Mouse (Mus musculus) MEL (cell line): ENCODE measurements around the gene D230025D16Rik. TPM values are rescaled to one million over a fixed set of nuclear protein-coding genes. Genes with fewer than 3 reads are reported as not detected.

ENCODE experiments used
- DNase-seq: peaks from one replicate; pipeline ENCODE4 v3.0.0; 2011; ENCODE audit warnings: low read depth, low spot score
- H3K27ac ChIP-seq: 2 replicates; pipeline ENCODE4 v1.5.1; 2012; ENCODE audit warnings: low read depth, mild to moderate bottlenecking, control low read depth, low read length, moderate library complexity; ENCODE audit not compliant: control insufficient read depth
- H3K27me3 ChIP-seq, 2 experiments: fragments of 150-350 bp in 1 of 2; sonication (generic) in 1 of 2; 2 replicates each; pipeline ENCODE4 v1.6.1; 2012; ENCODE audit warnings: low read length in 2 of 2, mild to moderate bottlenecking in 2 of 2, improper control_type of control experiment in 1 of 2, moderate library complexity in 1 of 2; ENCODE audit not compliant: insufficient read depth in 2 of 2, control insufficient read depth in 1 of 2
- H3K36me3 ChIP-seq, 2 experiments: 2 replicates each; pipeline ENCODE4 v1.6.1; 2012 to 2014; ENCODE audit warnings: low read length in 2 of 2, improper control_type of control experiment in 1 of 2, inconsistent platforms in 1 of 2, mild to moderate bottlenecking in 1 of 2; ENCODE audit not compliant: insufficient read depth in 2 of 2, control insufficient read depth in 1 of 2
- H3K4me1 ChIP-seq, 2 experiments: fragments of 150-350 bp in 1 of 2; sonication (generic) in 1 of 2; 2 replicates each; pipeline ENCODE4 v1.6.1; 2012; ENCODE audit warnings: low read length in 2 of 2, improper control_type of control experiment in 1 of 2, mild to moderate bottlenecking in 1 of 2; ENCODE audit not compliant: insufficient read depth in 2 of 2, control insufficient read depth in 1 of 2
- H3K4me3 ChIP-seq, 2 experiments: fragments of 150-350 bp in 1 of 2; sonication (generic) in 1 of 2; 2 replicates each; pipeline ENCODE4 v1.5.1; 2012; ENCODE audit warnings: low read depth in 2 of 2, low read length in 2 of 2, mild to moderate bottlenecking in 2 of 2, moderate library complexity in 2 of 2, control low read depth in 1 of 2, improper control_type of control experiment in 1 of 2; ENCODE audit not compliant: control insufficient read depth in 1 of 2, insufficient read depth in 1 of 2
- H3K79me2 ChIP-seq: 2 replicates; pipeline ENCODE4 v1.6.1; 2012; ENCODE audit warnings: mild to moderate bottlenecking, low read length, moderate library complexity; ENCODE audit not compliant: control insufficient read depth, poor library complexity, insufficient read depth
- H3K9ac ChIP-seq: 2 replicates; pipeline ENCODE4 v1.6.1; 2012; ENCODE audit warnings: low read depth, mild to moderate bottlenecking, control low read depth, low read length, moderate library complexity; ENCODE audit not compliant: control insufficient read depth, poor library complexity, severe bottlenecking
- H3K9me3 ChIP-seq: fragments of 150-350 bp; sonication (generic); replicated peaks from 2 replicates; pipeline ENCODE4 v1.6.1; 2012; ENCODE audit warnings: mild to moderate bottlenecking, low read length, improper control_type of control experiment, moderate library complexity; ENCODE audit not compliant: insufficient read depth
- CHD2 ChIP-seq: IDR thresholded peaks from 2 replicates; pipeline ENCODE4 v1.6.1; 2011; ENCODE audit warnings: low read length, improper control_type of control experiment
- CTCF ChIP-seq, 3 experiments: IDR thresholded peaks in 2 of 3; conservative IDR thresholded peaks in 1 of 3; 2 replicates each; pipeline ENCODE4 v1.5.1; 2011 to 2012; ENCODE audit warnings: low read length in 3 of 3, low read depth in 2 of 3, mild to moderate bottlenecking in 2 of 3, improper control_type of control experiment in 1 of 3, inconsistent platforms in 1 of 3, mixed read lengths in 1 of 3, moderate library complexity in 1 of 3; ENCODE audit not compliant: control insufficient read depth in 1 of 3, insufficient read depth in 1 of 3, poor library complexity in 1 of 3, severe bottlenecking in 1 of 3
- E2F4 ChIP-seq: IDR thresholded peaks from 2 replicates; pipeline ENCODE4 v1.6.1; 2011; ENCODE audit warnings: low read depth, low read length, improper control_type of control experiment, borderline replicate concordance
- EP300 ChIP-seq, 2 experiments: IDR thresholded peaks; 2 replicates each; pipeline ENCODE4 v1.6.1; 2011; ENCODE audit warnings: improper control_type of control experiment in 2 of 2, low read length in 2 of 2, low read depth in 1 of 2, mild to moderate bottlenecking in 1 of 2
- ETS1 ChIP-seq: IDR thresholded peaks from 2 replicates; pipeline ENCODE4 v1.6.1; 2012; ENCODE audit warnings: low read depth, mild to moderate bottlenecking, inconsistent platforms, low read length, improper control_type of control experiment, moderate library complexity
- JUND ChIP-seq: IDR thresholded peaks from 2 replicates; pipeline ENCODE4 v1.6.1; 2011; ENCODE audit warnings: low read depth, mild to moderate bottlenecking, improper control_type of control experiment, low read length
- KAT2A ChIP-seq: conservative IDR thresholded peaks from 2 replicates; pipeline ENCODE4 v1.6.1; 2012; ENCODE audit warnings: low read depth, low read length, improper control_type of control experiment, inconsistent platforms
- MAFK ChIP-seq: IDR thresholded peaks from 2 replicates; pipeline ENCODE4 v1.6.1; 2011; ENCODE audit warnings: low read depth, mild to moderate bottlenecking, low read length, improper control_type of control experiment, borderline replicate concordance
- POLR2A ChIP-seq, 2 experiments: IDR thresholded peaks; 2 replicates each; pipeline ENCODE4 v1.6.1; 2011 to 2012; ENCODE audit warnings: low read length in 2 of 2, mild to moderate bottlenecking in 2 of 2, control low read depth in 1 of 2, improper control_type of control experiment in 1 of 2, low read depth in 1 of 2, moderate library complexity in 1 of 2; ENCODE audit not compliant: control insufficient read depth in 1 of 2, insufficient read depth in 1 of 2, poor library complexity in 1 of 2
- POLR2AphosphoS2 ChIP-seq: IDR thresholded peaks from 2 replicates; pipeline ENCODE4 v1.6.1; 2011; ENCODE audit warnings: low read length, improper control_type of control experiment
- POLR2AphosphoS5 ChIP-seq: IDR thresholded peaks from 2 replicates; pipeline ENCODE4 v1.6.1; 2012; ENCODE audit warnings: low read depth, borderline replicate concordance, mild to moderate bottlenecking, inconsistent platforms, low read length, moderate library complexity, mixed read lengths
- RAD21 ChIP-seq: IDR thresholded peaks from 2 replicates; pipeline ENCODE4 v1.6.1; 2011; ENCODE audit warnings: mild to moderate bottlenecking, low read depth, low read length, improper control_type of control experiment
- SIN3A ChIP-seq: IDR thresholded peaks from 2 replicates; pipeline ENCODE4 v1.6.1; 2012; ENCODE audit warnings: low read length, improper control_type of control experiment, inconsistent platforms
- SMC3 ChIP-seq: IDR thresholded peaks from 2 replicates; pipeline ENCODE4 v1.6.1; 2011; ENCODE audit warnings: low read depth, low read length, improper control_type of control experiment
- TBP ChIP-seq: IDR thresholded peaks from 2 replicates; pipeline ENCODE4 v1.8.0; 2011; ENCODE audit warnings: low read depth, low read length, improper control_type of control experiment
- TCF12 ChIP-seq: IDR thresholded peaks from 2 replicates; pipeline ENCODE4 v1.6.1; 2014; ENCODE audit warnings: low read depth, mild to moderate bottlenecking, inconsistent platforms, low read length, improper control_type of control experiment, moderate library complexity
- USF2 ChIP-seq, 2 experiments: IDR thresholded peaks; 2 replicates each; pipeline ENCODE4 v1.6.1; 2011 to 2012; ENCODE audit warnings: improper control_type of control experiment in 2 of 2, low read length in 2 of 2, borderline replicate concordance in 1 of 2, inconsistent platforms in 1 of 2, low read depth in 1 of 2, mild to moderate bottlenecking in 1 of 2; ENCODE audit not compliant: insufficient read depth in 1 of 2
- ZC3H11A ChIP-seq: IDR thresholded peaks from 2 replicates; pipeline ENCODE4 v1.6.1; 2012; ENCODE audit warnings: low read depth, mild to moderate bottlenecking, inconsistent platforms, low read length, improper control_type of control experiment
- polyA plus RNA-seq, 2 experiments: library from polyadenylated mRNA; stranded (reverse) in 1 of 2; unstranded in 1 of 2; fragments of >175 nt in 1 of 2; fragments of >200 nt in 1 of 2; gene quantifications; 2 replicates each; pipeline versions ENCODE4 v1.2.1 to v1.2.4; 2012; ENCODE audit warnings: low replicate concordance in 2 of 2, low read depth in 1 of 2; ENCODE audit not compliant: insufficient read length in 2 of 2, insufficient read depth in 1 of 2, missing spikeins in 1 of 2
- total RNA-seq: library from RNA; depleted of rRNA; stranded (reverse); fragments of 300-350 nt; gene quantifications from 2 replicates; pipeline ENCODE4 v1.2.3, GENCODE M21; 2012

D230025D16Rik gene
- total and polyA plus RNA-seq, 3 experiments, result 18.3 to 22.4 TPM; not detected in 1

DNA sequence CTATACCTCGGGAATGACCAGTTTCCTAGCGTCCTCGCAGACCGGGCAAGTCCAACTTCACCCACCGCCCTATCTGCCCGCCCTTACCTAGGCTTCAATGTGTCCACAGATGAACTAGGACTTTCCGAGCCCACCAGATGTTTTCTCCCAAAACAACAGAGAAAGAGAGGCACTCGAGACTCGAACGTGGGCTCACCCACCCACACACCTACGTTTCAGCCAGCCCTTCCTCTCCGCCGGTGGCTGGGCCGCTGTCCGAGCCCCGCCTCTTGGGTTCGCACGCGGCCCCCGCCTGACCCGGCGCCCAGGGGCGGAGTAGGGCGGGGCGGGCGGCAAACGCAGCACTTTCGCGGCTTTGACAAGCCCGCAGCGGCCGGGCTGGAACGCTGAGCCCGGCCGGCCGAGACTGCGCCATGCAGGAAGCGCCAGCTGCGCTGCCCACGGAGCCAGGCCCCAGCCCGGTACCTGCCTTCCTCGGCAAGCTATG is 44.6 kb downstream of the D230025D16Rik start, which contains the start of gene Hsf4 (continued):
- TF ChIP-seq MAFK, result no peak
- peak; percentile 40; the same call in 1 of the 2 replicates for TF ChIP-seq SIN3A
- TF ChIP-seq EP300 (IDR thresholded peaks at IDR 0.05; ENCODE audit: low read depth in 1 of 2, low read length in 2 of 2), result no peak
- TF ChIP-seq JUND, result no peak
- no peak for TF ChIP-seq CHD2
- no peak for TF ChIP-seq SMC3
- TF ChIP-seq USF2 (IDR thresholded peaks at IDR 0.05; ENCODE audit: borderline replicate concordance in 1 of 2, insufficient read depth in 1 of 2, low read depth in 1 of 2, low read length in 2 of 2), result no peak
- TF ChIP-seq TBP, result no peak
- TF ChIP-seq ZC3H11A, result no peak
- TF ChIP-seq POLR2AphosphoS2, result peak; percentile 66; the same call in 1 of the 2 replicates
- no peak; a peak in 1 of 6 replicates for TF ChIP-seq CTCF (IDR thresholded peaks at IDR 0.05 in 2 of 3, conservative IDR thresholded peaks at IDR 0.05 in 1 of 3; ENCODE audit: control insufficient read depth in 1 of 3, insufficient read depth in 1 of 3, low read depth in 2 of 3, low read length in 3 of 3, poor library complexity in 1 of 3, severe bottlenecking in 1 of 3)
- TF ChIP-seq TCF12, result 0 out of 2 replicates have a peak, but pooled peaks have one; percentile 14
- no peak for TF ChIP-seq POLR2AphosphoS5

DNA sequence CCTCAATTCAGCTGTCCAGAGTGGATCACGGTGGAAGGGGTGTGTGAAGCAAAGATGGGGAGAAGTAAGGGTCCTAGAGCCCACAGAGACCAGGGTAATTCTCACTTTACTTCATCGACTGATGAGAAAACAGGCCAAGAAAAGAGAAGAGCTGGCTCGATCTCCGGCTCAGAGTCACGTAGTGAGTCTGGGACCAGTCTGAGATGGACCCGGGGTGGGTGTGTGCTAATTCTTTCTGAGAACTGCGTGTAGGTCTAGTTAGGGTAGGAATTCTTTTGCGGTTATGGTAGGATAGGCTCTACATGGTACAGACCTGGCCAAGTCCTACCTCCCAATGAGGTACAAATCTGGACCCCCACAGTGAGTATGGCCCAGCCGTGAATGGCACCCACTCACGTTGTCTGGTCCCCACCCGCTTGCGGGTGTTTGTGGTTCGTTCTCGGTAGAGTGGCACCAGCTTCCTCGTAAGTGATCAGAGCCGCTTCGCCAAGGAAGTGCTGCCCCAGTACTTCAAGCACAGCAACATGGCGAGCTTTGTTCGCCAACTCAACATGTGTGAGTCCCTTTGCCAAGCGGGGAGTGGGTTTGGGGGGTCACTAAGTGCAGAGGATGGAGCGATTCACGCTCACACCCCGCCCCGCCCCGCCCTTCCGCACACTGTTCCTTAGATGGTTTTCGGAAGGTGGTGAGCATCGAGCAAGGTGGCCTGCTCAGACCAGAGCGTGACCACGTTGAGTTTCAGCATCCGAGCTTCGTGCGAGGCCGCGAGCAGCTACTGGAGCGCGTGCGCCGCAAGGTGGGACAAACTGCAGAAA is 45.4 kb downstream of the D230025D16Rik start:
- Histone ChIP-seq H3K9me3 (no peaks in the 10 kb centered on the region), H3K9ac (peak overlapping the region; percentile 96), H3K4me3 (peak overlapping the region; percentile 74 to 81), H3K4me1 (peaks cover 7 to 16% of the 10 kb centered on the region in 2 experiments), H3K27ac (peak overlapping the region; percentile 44; the same call in 1 of the 2 replicates), H3K79me2 (no peaks in the 10 kb centered on the region; the same call in 1 of the 2 replicates), H3K36me3 (peaks cover 0 to 10% of the 10 kb centered on the region in 2 experiments; a peak in 2 of 4 replicates), H3K27me3 (no peaks in the 10 kb centered on the region)
- TF ChIP-seq ETS1 (no peak), E2F4 (no peak), SMC3 (no peak), TCF12 (no peak), POLR2A (IDR thresholded peaks at IDR 0.05; ENCODE audit: control insufficient read depth in 1 of 2, insufficient read depth in 1 of 2, low read depth in 1 of 2, low read length in 2 of 2, poor library complexity in 1 of 2) (0 out of 4 replicates have a peak, but pooled peaks of 1 of the 2 experiments have one; percentile 13)
- no peak for DNase-seq

DNA sequence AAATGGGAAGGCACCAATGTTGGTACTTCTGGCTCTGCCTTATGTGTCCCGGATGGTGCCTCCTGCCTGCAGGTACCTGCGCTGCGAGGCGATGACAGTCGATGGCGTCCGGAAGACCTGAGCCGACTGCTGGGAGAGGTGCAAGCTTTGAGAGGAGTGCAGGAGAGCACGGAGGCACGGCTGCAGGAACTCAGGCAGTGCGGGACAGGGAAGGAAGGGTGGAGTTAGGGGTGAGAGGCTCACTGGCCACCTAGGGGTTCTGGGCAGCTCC is 45.9 kb downstream of the D230025D16Rik start:
- Histone ChIP-seq H3K79me2 (no peaks in the 10 kb centered on the region; the same call in 1 of the 2 replicates), H3K4me3 (no peak overlapping the region), H3K27ac (no peak overlapping the region), H3K4me1 (peaks cover 7 to 12% of the 10 kb centered on the region in 2 experiments), H3K9me3 (no peaks in the 10 kb centered on the region), H3K36me3 (peaks cover 0 to 10% of the 10 kb centered on the region in 2 experiments; a peak in 2 of 4 replicates), H3K27me3 (no peaks in the 10 kb centered on the region), H3K9ac (no peak overlapping the region)
- DNase-seq, result no peak
- TF ChIP-seq KAT2A (no peak), RAD21 (no peak)
